Mouse (Mus musculus) stomach, embryonic 15.5 days (tissue): ENCODE data around the gene Itfg2. TPM values are rescaled to one million over a fixed set of nuclear protein-coding genes. Genes with fewer than 3 reads are reported as not detected.
A peak's percentile ranks its signal among the peaks of the same experiment; 100 is the strongest.

Source experiments
- ATAC-seq: fragments of 200-750 bp; cut with Nextera tagmentation; 2 replicates; pipeline ENCODE4 v1.8.0; 2017; ENCODE audit warnings: low read depth, moderate number of reproducible peaks, moderate TSS enrichment; ENCODE audit not compliant: insufficient read depth, low FRiP score
- H3K27ac ChIP-seq: fragments of 300-500 bp; sonication (generic); 2 replicates; pipeline ENCODE4 v1.5.1; 2015; ENCODE audit warnings: mild to moderate bottlenecking, inconsistent platforms
- H3K27me3 ChIP-seq: fragments of 300-500 bp; sonication (generic); replicated peaks from 2 replicates; pipeline ENCODE4 v1.6.1; 2015; ENCODE audit warnings: inconsistent platforms
- H3K36me3 ChIP-seq: fragments of 300-500 bp; sonication (generic); 2 replicates; pipeline ENCODE4 v1.6.1; 2015; ENCODE audit warnings: inconsistent platforms
- H3K4me1 ChIP-seq: fragments of 300-500 bp; sonication (generic); 2 replicates; pipeline ENCODE4 v1.6.1; 2015; ENCODE audit warnings: inconsistent platforms
- H3K4me2 ChIP-seq: fragments of 300-500 bp; sonication (generic); 2 replicates; pipeline ENCODE4 v1.6.1; 2015; ENCODE audit warnings: mild to moderate bottlenecking, inconsistent platforms
- H3K4me3 ChIP-seq: fragments of 300-500 bp; sonication (generic); replicated peaks from 2 replicates; pipeline ENCODE4 v1.5.1; 2015; ENCODE audit warnings: inconsistent platforms
- H3K9ac ChIP-seq: fragments of 300-500 bp; sonication (generic); 2 replicates; pipeline ENCODE4 v1.6.1; 2015; ENCODE audit warnings: inconsistent platforms
- H3K9me3 ChIP-seq: fragments of 300-500 bp; sonication (generic); 2 replicates; pipeline ENCODE4 v1.6.1; 2016; ENCODE audit warnings: inconsistent platforms
- WGBS: fragments of 180-500 bp; shearing (Covaris S2); methylation state at CpG from one replicate; pipeline ENCODE4 v1.1.7; 2015; 5-methylcytosine and 5-hydroxymethylcytosine counted together
- polyA plus RNA-seq: library from polyadenylated mRNA; unstranded; fragments of >200 nt; fragmentation: Nextera tagmentation; extraction: Ambion mirVana; gene quantifications from 2 replicates; pipeline ENCODE4 v1.2.1, GENCODE M21; 2015

The Itfg2 gene
- polyA plus RNA-seq, 1 experiment from 2014 or later: 29.0 TPM

DNA sequence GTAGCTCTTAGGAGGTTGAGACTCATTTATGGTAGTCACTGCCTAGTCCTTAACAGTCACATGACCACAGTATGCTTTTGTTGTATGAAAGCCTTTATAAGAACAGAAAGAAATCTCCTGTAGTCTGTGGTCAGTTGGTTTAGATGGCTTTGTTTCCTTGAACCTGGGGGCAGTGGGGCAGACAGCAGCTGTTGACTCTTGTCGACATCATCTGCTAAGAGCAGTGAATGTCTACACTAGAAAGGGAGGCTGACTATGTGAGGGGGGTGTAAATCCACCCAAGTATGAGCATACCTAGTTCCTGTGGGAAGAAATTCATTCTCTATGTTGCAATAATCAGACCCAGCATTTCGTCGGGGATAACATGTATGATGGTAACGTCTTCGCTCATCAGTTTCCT, 22.3 kb upstream of the Itfg2 start:
- no peaks in the 10 kb centered on the region for H3K9me3 ChIP-seq
- 95% methylated on average over 5 of the region's 5 CpGs for WGBS
- ATAC-seq: no peak

DNA sequence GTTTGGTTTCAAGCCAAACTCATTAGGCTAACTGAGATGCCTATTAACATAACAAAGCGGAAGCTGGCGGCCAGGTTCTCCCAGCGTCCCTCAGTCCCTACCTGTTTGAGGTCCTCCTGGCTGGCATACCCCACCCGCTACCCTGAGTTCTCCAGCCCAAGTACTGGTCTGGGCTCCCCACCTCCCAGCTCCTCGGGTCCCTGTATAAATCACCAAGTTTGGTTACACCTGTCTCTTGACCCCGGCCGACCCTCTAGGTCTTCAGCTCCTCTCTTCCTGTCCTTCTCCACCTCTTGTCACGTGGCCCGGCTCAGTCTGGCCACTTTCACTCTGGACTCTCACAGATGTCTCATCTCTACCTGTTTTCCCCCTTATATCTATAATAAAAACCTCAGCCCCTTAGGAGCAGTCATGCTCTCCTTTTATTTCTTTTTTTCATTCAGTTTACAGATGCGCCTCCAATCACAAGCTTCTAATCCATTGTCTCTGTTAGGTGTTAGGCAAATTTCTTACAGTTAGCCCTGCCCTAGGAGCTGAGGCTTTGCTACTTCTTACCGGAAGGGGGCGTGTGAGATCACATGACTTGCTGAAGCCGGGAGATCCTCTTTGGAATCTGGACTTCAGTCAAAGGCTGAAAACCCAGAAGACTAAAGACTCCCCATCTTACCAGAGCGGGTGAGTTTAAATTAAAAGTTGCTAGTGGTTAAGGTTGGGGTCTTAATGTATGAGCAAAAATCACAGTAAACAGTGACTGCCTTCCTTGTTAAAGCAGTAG, 21.2 kb upstream of the Itfg2 start:
- Histone ChIP-seq H3K9ac (no peak overlapping the region), H3K4me3 (peak overlapping the region; percentile 16), H3K4me1 (0 out of 2 replicates have a peak, but pooled peaks cover 4% of the 10 kb centered on the region), H3K27me3 (no peaks in the 10 kb centered on the region), H3K4me2 (peak overlapping the region; percentile 41), H3K27ac (no peak overlapping the region), H3K36me3 (no peaks in the 10 kb centered on the region), H3K9me3 (no peaks in the 10 kb centered on the region)
- WGBS: 15% methylated on average over 14 of the region's 14 CpGs
- peak; percentile 68 for ATAC-seq

More for the DNA sequence above, 22.3 kb upstream of the Itfg2 start:
- no peaks in the 10 kb centered on the region for H3K27me3 ChIP-seq
- no peak overlapping the region for H3K27ac ChIP-seq
- no peak overlapping the region for H3K9ac ChIP-seq
- 0 out of 2 replicates have a peak, but pooled peaks cover 4% of the 10 kb centered on the region for H3K4me1 ChIP-seq
- no peak overlapping the region for H3K4me3 ChIP-seq
- no peaks in the 10 kb centered on the region for H3K36me3 ChIP-seq
- no peak overlapping the region for H3K4me2 ChIP-seq

DNA sequence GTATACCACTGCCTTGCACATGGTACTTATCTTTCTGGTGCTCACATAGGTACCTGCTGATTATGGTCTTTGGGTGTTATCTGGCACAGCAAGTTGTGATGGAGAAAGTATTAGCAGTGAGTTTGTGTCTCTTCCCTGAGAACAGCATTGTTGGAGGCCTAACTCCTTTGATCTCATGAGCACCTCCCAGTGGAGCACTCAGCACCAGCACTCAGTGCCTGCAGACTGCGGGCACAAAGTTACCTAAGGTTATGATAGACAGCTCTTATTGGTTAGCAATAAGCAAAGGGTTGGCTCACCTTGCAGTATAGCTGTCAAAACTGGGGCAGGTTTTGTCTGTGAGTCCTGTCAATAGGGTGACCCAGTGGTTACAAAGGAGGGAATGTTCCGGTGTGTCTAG, 15.5 kb upstream of the Itfg2 start:
- H3K9ac ChIP-seq: no peak overlapping the region
- no peak for ATAC-seq
- no peak overlapping the region for H3K4me2 ChIP-seq
- no peak overlapping the region for H3K4me3 ChIP-seq
- WGBS: 91% methylated on average over 2 of the region's 2 CpGs
- peaks cover 7% of the 10 kb centered on the region; the same call in 1 of the 2 replicates for H3K4me1 ChIP-seq
- no peaks in the 10 kb centered on the region for H3K9me3 ChIP-seq
- H3K27ac ChIP-seq: no peak overlapping the region
- peaks cover 7% of the 10 kb centered on the region for H3K36me3 ChIP-seq
- no peaks in the 10 kb centered on the region for H3K27me3 ChIP-seq

DNA sequence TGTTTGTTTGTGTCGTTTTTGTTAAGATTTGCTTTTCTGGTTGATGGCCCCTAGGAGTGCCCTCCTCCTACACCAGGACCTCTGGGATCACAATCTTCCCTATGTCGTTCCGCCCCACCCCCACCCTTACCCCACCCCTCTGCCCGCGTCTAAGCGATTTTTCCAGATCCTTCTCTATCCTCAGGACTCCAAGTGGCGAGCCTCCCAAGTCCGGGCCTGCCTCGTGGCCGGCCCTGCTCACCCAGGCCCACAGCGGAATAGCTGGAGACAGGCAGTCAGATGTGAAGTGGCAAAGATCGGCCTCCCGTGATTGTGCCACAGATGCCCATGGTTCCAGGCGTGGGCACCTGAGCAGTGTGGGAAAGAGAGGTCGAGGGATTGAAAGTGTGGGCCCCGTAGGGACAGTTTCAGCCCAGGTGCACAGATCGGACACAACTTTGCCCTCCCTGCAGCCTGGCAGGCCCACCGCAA, 14.2 kb upstream of the Itfg2 start:
- peak overlapping the region; percentile 95 for H3K27ac ChIP-seq
- WGBS: 23% methylated on average over 18 of the region's 18 CpGs
- peak overlapping the region; percentile 92 for H3K4me3 ChIP-seq
- peaks cover 20% of the 10 kb centered on the region for H3K36me3 ChIP-seq
- ATAC-seq: peak; percentile 30; the same call in 1 of the 2 replicates
- peaks cover 7% of the 10 kb centered on the region; the same call in 1 of the 2 replicates for H3K4me1 ChIP-seq
- H3K27me3 ChIP-seq: no peaks in the 10 kb centered on the region
- peak overlapping the region; percentile 39; the same call in 1 of the 2 replicates for H3K9ac ChIP-seq
- H3K4me2 ChIP-seq: peak overlapping the region; percentile 71
- H3K9me3 ChIP-seq: no peaks in the 10 kb centered on the region

DNA sequence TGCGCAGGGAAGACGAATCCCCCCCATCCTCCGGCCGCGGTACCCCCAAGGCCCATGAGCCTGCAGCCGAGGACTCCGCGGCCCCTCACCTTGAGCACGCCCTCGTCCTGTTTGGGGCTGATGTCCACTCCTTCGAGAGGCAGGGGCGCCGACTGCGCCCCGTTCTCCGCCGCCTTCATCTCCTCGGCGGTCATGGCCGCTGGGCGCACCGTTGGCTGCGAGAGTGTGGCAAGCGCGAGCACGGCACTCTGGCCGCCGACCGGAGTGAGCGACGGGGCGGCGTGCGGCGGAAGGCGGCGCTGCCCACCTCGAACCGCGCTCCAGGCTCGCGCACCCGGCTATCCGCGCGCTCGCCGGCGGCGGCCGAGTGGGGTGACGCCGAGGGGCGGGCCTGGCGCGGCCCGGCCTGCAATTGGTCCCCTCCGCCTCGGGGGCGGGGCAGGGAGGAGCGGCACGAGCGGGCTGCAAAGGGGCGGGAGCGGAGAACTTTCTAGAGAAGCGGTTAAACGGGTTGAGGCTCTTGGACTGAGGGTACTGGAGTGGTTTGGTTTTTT, 13.7 kb upstream of the Itfg2 start, which contains the start of gene Fkbp4:
Gene Fkbp4 (minus strand): TSS at position 361 of the 554 bp plus-strand sequence.
- H3K27me3 ChIP-seq: no peaks in the 10 kb centered on the region
- H3K4me2 ChIP-seq: peak within 1 kb of the TSS; percentile 71
- peak within 1 kb of the TSS; percentile 95 for H3K27ac ChIP-seq
- no peaks in the 10 kb centered on the region for H3K9me3 ChIP-seq
- under 1% methylated on average over 65 of the region's 67 CpGs for WGBS
- H3K4me1 ChIP-seq: peaks cover 7% of the 10 kb centered on the region; the same call in 1 of the 2 replicates
- H3K9ac ChIP-seq: peak within 1 kb of the TSS; percentile 81
- peak; percentile 95 for ATAC-seq
- peaks cover 25% of the 10 kb centered on the region for H3K36me3 ChIP-seq
- H3K4me3 ChIP-seq: peak within 1 kb of the TSS; percentile 92

DNA sequence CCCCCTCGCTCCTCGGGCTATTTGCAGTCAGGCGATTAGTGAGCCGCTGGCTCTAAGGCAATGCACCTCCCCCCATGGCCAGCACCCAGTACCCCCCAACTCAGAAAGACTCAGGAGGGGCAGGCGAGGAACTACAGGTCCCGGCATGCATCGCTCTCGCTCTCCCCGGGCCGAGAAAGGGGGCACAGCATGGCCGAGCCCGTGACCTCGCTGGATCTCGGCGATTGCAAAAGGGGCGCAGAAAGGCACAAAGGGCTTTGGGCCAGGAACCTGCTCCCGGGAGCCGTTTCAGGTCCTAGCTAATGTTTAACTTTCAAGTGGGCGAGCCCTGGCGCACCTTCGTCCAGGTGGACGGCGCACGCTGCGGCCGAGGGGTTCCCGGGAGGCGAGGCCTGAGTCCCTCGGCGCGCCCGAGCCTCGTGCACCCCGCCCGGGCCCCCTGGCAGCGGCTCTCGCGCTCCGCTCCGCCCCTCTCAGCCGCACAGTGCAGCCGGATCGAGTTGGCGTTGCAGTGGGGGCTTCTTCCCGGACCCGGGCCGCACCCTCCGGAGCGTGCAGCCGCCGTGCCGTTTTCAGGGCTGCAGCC, 13.1 kb upstream of the Itfg2 start:
- peak overlapping the region; percentile 92 for H3K4me3 ChIP-seq
- H3K4me1 ChIP-seq: peaks cover 7% of the 10 kb centered on the region; the same call in 1 of the 2 replicates
- under 1% methylated on average over 51 of the region's 52 CpGs for WGBS
- peaks cover 31% of the 10 kb centered on the region for H3K36me3 ChIP-seq
- peak overlapping the region; percentile 81 for H3K9ac ChIP-seq
- no peaks in the 10 kb centered on the region for H3K9me3 ChIP-seq
- no peaks in the 10 kb centered on the region for H3K27me3 ChIP-seq
- H3K27ac ChIP-seq: peak overlapping the region; percentile 95
- peak; percentile 85 for ATAC-seq
- peak overlapping the region; percentile 71 for H3K4me2 ChIP-seq

DNA sequence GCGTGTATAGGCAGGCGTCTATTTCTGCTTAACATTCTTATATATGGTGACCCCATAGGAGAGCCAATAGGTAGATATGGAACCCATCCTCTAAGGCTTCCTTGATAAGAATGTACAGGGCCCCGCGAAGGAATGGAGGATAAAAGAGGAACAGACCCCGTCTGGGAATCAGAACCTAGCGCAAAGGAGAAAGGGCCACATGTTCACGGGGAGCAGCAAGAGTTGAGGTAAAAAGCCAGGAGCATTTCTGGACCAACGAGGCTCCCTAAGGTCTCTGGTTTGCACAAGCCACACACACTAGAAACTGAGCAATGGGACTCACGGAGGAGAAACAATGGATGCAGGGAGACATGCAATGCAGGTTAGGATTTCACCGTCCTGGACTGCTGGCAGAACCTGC, 12.6 kb upstream of the Itfg2 start:
- H3K9me3 ChIP-seq: no peaks in the 10 kb centered on the region
- H3K4me1 ChIP-seq: peaks cover 7% of the 10 kb centered on the region; the same call in 1 of the 2 replicates
- peaks cover 36% of the 10 kb centered on the region for H3K36me3 ChIP-seq
- ATAC-seq: no peak
- H3K27me3 ChIP-seq: no peaks in the 10 kb centered on the region
- H3K9ac ChIP-seq: peak overlapping the region; percentile 81
- H3K4me3 ChIP-seq: peak overlapping the region; percentile 92
- under 1% methylated on average over 10 of the region's 10 CpGs for WGBS
- peak overlapping the region; percentile 95 for H3K27ac ChIP-seq
- peak overlapping the region; percentile 71 for H3K4me2 ChIP-seq

DNA sequence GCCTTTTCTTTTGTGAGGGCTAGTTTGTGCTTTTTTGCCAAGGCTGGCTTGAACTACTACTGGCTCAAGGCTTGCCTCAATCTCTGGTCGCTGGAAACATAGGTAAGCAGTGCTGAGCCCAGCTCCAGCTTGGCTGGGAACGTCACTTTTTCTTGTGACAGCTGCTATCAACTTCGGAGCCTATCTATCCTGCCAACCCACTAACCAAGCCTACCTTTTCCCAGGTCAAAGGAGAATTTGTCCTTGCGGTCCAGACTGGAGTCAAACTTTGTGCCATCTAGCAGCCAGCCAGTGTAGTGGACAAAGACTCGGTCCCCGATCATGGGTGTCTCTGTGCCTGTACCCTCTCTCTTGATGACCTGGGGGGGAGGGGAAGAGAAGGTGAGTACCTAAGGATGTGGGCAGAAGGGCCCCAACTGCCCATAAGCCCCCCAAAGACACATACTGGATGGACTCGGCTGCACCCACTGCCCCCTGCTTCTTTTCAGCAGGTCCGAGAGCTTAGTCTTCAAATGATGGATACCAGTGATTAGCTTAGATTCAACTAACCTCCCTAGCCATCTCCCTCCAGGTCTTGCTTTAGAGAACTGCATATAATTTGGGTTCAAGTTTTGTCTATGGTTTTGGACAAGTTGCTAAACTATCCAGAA, 11.8 kb upstream of the Itfg2 start:
- H3K4me2 ChIP-seq: peak overlapping the region; percentile 71
- 77% methylated on average over 8 of the region's 8 CpGs for WGBS
- H3K27ac ChIP-seq: 0 out of 2 replicates have a peak overlapping the region, but pooled peaks have one; percentile 9
- H3K27me3 ChIP-seq: no peaks in the 10 kb centered on the region
- peaks cover 7% of the 10 kb centered on the region; the same call in 1 of the 2 replicates for H3K4me1 ChIP-seq
- peaks cover 44% of the 10 kb centered on the region for H3K36me3 ChIP-seq
- H3K9me3 ChIP-seq: no peaks in the 10 kb centered on the region
- peak overlapping the region; percentile 81; the same call in 1 of the 2 replicates for H3K9ac ChIP-seq
- ATAC-seq: no peak
- H3K4me3 ChIP-seq: peak overlapping the region; percentile 92

DNA sequence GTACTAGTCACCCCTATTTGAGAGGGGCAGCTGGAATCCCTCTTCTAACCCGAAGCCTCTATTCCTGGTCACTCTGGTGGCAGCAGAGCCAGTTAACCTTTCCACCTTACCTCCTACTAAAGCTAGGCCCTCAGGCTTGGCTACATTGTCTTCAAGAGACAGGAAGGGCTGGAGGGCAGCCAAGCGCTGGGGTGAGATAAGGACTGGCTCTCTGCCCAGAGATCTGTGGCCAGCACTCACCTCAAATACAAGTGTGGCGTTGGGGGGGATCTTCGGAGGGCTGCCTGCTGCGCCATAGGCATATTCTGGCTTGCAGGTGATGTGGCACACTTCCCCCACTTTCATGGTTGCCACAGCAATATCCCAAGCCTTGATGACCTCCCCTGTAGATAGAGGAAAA, 10.7 kb upstream of the Itfg2 start:
- no peak for ATAC-seq
- peaks cover 52% of the 10 kb centered on the region for H3K36me3 ChIP-seq
- 77% methylated on average over 5 of the region's 5 CpGs for WGBS

DNA sequence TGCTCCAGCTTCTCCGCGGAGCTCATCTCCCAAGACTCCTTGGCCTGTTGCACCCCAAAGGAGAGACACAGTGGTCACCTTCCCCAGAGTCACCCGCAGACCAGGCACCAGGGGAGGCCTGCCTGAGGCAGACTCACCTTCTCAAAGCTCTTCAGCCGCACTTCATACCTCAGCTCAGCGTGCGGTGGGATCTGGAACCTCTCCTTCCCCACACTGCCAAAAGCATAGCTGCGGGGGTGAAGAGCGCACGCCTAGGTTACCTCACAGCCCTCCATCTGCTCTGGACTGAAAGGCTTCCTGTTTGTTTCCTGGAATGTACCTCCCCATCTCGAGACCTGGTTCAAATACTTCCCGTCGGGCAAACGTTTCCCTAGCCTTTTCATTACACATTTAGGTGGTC, 8.8 kb upstream of the Itfg2 start:
- Histone ChIP-seq H3K4me1 (peaks cover 5% of the 10 kb centered on the region; the same call in 1 of the 2 replicates), H3K36me3 (peaks cover 66% of the 10 kb centered on the region), H3K27ac (no peak overlapping the region), H3K9ac (no peak overlapping the region), H3K27me3 (no peaks in the 10 kb centered on the region), H3K9me3 (no peaks in the 10 kb centered on the region), H3K4me3 (no peak overlapping the region), H3K4me2 (no peak overlapping the region)
- ATAC-seq: no peak
- 92% methylated on average over 13 of the region's 13 CpGs for WGBS

More for the DNA sequence above, 10.7 kb upstream of the Itfg2 start:
- no peak overlapping the region for H3K4me2 ChIP-seq
- H3K9ac ChIP-seq: no peak overlapping the region
- H3K4me3 ChIP-seq: no peak overlapping the region
- H3K9me3 ChIP-seq: no peaks in the 10 kb centered on the region
- H3K27me3 ChIP-seq: no peaks in the 10 kb centered on the region
- H3K27ac ChIP-seq: no peak overlapping the region
- H3K4me1 ChIP-seq: peaks cover 7% of the 10 kb centered on the region; the same call in 1 of the 2 replicates

DNA sequence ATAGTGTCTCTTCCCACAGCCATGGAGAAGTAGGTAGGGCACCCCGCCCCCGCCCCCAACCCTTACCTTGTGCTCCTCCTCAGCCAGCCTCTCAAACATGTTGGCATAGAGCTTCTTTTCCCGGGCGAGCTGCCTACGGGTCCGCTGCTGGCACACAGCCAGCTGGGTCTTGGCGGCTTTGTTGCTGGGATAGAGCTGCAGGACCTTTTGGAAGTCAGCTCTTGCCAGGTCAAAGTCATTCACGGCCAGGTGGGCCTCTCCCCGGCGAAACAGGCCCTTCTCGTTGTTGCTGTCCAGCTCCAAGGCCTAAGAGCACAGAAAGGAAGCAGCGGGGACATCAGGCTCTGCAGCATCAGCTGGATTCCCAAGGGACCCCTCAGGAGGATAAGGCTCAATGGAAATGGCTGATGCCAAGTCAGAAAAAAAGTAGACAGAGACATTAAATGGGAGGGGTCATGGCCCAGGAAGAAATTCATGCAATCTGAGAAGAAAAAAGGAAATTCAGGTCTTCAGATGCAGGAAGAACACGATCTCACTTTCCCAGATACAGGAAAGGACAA, 7.7 kb upstream of the Itfg2 start:
- Histone ChIP-seq H3K9me3 (no peaks in the 10 kb centered on the region), H3K4me2 (no peak overlapping the region), H3K4me1 (peaks cover 5% of the 10 kb centered on the region; the same call in 1 of the 2 replicates), H3K36me3 (peaks cover 74% of the 10 kb centered on the region), H3K27ac (no peak overlapping the region), H3K4me3 (no peak overlapping the region), H3K9ac (no peak overlapping the region), H3K27me3 (no peaks in the 10 kb centered on the region)
- 85% methylated on average over 13 of the region's 13 CpGs for WGBS
- ATAC-seq: no peak
